Mouse (Mus musculus) erythroid progenitor cell, adult 5-6 weeks (primary cell): ENCODE results near the gene Gm37240. TPM values are rescaled to one million over a fixed set of nuclear protein-coding genes. Genes with fewer than 3 reads are reported as not detected.

Source experiments
- ATAC-seq: replicated peaks from 2 replicates; pipeline ENCODE4 v1.8.0; 2016; ENCODE audit warnings: moderate number of reproducible peaks, mild to moderate bottlenecking, moderate TSS enrichment, inconsistent platforms; ENCODE audit not compliant: poor library complexity, low FRiP score, severe bottlenecking
- total RNA-seq, 2 experiments: library from RNA; stranded (forward) in 1 of 2; stranded (reverse) in 1 of 2; fragments of 150-400 nt in 1 of 2; fragments of 186-747, 209-891 nt in 1 of 2; gene quantifications; 2 replicates each; pipeline versions ENCODE4 v1.2.3 to v1.2.4; 2015 to 2017; ENCODE audit warnings: low replicate concordance in 2 of 2

Gm37240 gene
- total RNA-seq, 2 experiments from 2014 or later = not detected

DNA sequence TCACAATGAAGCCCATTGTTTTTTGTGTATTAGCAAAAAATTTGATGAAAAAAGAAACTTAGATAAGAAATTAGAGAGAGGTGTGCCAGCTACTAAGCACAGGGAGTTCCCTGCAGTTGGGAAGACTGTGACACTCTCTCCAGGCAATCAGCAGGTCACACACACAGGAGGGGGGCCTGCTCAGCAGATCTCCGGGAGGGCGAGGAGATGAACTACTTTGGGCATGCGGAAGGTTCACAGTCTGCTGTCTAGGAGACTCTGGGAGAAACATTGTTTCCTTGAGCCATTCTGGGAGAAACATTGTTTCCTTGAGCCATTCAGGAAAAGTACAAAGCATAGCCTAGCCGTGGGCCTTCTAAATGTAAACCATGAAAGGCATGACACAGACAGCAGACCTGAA lies 1244.4 kb downstream of the Gm37240 start:
- ATAC-seq = no peak

DNA sequence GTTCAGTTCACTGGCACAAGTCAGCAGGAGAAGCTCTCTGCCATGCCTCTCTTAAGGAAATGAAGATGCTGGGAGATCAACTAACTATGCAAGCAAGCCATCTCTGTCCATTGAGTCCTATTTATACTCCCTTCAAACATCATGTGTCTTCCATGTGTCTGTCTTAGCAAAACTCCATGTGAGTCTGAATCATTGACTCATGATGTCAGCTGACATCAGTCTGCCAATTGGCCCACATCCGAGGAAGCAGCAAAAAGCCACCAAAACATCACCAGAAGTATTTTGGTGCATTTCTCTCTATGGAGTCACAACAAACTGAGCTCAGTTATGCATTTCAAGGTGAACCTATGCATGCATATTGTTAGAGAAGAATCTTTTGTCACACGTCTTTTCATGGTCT lies 1245.9 kb downstream of the Gm37240 start:
- no peak for ATAC-seq

DNA sequence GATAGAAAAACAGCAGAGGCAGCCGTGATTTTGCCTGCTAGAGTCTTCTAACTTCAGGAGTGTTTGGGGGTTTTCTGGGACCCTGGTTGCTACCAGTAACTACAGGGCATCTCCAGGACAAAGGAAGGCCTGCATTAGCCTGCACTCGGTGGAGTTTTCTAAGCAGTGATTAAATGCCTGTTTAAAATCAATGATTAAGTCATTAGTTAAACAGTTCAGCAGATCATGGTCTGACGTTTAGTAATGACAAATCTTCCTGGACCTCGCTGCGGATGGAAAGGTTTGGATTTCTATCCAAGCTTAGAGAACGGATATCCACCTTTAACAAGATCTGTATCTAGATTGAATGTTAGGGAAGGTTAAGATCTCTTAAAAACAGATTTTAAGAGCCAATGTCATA lies 1246.8 kb downstream of the Gm37240 start:
- ATAC-seq = no peak

DNA sequence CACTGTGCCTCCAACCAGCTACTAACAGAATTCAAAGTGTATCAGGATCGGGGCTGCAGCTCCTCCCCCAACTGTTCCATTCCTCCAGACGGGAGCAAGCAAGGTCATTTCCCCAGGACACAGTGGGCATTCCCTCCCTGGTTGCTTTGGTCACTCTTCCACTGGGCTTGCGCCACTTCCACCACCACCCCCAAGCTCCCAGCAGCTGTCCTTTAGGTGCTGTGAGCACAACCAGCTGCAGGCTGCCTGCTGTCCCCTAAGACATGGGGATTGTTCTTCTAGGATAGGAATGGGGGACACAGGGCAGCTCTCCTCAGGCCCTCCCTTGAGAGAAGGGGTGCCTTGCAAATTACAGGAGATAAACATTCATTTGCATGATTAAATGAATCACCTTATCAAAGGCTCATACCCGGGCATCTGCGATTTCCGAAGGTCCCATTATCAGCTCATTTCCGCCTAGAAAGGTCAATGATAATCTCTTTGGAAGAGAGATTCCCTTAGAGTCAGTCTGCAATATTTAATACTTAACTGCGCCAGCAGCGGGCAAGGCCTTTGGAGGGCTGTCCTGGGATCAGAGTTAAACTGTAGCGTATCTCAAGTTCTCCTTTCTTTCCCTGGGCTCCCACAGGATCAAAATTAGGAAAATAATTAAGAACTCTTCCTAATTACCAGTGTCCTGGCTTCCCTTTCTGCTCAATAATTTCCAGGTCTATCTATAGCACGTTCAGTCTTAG lies 1247.4 kb downstream of the Gm37240 start:
- ATAC-seq = no peak

DNA sequence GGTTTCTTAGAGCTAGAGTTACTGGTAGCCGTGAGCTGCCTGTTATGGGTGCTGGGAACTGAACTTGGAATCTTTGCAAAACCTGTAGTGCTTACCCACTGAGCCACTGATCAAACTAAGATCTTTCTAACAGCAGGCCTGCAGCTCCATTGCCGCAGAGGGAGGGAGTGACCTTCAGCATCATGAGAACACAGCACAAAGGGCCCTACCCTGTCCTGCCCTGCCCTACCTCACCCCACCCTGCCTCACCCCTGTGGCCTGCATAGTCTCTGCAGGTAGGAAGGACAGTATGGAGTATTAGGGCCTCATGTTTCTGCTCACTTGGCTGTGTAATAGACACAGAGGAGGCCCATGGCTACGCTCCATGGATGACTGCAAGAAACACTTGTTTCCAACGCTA lies 1248.5 kb downstream of the Gm37240 start:
- no peak for ATAC-seq

DNA sequence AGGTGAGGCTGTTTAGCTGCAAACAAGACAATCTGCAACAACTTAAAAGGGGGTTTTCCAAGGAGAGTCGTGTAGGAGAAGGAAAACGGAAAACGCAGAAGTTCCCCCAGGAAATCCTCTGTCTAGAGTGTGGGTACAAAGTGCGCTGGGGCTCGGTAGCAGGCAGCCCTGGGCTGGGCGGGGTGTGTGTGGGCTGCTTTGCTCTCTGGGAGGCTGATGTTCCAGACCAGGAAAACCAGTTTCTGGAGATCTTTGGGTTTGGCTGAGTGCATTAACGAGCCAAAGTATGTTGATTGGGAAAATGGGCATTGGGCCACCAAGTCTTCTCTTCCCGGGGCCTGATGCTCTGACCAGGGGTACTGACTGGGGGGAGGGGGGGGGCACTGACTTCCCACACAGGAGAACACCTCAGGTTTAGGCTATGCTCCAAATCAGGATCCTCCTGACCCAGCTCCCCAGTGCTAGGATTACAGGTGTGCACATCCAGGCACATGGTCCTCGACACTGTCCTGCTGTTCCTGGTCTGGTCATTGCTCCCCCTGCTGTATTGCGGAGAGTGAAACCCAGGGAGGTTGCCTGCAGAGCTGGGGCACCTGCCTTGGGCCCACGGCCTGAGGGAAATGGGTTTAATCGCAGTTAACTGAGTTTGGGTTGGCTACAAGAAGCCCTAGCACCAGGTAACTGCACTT lies 1249.3 kb downstream of the Gm37240 start:
- ATAC-seq = no peak

DNA sequence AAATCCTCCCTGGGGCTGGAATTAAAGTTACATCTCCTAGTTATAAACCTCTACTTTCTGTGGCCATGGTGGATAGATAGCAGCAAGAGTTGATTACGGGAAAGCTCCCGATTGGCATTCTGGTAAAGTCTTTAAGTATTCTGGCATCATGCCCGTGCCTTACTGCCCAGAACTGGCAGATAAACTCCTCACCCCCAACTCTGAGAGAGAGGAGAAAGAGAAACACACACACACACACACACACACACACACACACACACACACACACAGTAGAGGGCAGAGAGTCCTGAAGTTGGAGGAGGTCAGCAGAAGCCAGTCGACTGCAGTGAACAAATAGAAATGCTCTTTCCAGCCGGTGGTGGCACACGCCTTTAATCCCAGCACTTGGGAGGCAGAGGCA lies 1250.2 kb downstream of the Gm37240 start:
- ATAC-seq = no peak

DNA sequence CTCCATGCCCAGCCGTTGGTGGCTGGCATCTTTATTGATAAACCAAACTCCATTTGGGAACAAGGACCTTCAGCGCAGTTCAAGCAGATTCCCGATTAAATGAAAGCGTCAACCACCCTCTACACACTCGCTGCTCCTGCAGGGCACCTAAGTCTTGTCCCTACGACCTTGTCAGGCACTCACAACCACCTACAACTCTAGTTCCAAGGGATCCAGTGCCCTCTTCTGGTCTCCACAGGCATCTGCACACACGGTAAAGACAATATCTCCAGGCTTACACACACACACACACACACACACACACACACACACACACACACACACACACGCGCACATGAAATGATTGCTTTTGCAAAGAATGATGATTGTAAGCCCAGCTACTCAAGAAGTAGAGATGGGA lies 1255.7 kb downstream of the Gm37240 start:
- ATAC-seq = no peak

DNA sequence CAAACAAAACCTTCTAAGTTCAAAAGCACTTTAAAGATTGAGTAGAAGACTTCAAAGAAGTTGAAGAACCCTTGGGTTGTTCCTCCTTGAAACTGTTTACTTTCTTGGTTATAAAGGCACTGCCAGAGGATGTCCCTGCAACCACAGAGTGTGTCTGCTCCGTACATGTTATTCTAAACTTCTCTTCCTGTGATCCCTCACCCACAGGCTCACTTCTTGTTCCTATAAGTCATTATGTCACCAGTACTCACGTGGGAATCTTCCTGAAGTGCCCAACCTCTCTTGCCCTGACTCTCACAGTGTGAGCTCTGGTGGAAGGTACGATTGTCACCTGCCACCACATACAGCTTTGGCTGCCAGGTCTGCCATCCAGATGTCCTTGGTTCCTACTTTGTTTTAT lies 1265.3 kb downstream of the Gm37240 start:
- no peak for ATAC-seq

DNA sequence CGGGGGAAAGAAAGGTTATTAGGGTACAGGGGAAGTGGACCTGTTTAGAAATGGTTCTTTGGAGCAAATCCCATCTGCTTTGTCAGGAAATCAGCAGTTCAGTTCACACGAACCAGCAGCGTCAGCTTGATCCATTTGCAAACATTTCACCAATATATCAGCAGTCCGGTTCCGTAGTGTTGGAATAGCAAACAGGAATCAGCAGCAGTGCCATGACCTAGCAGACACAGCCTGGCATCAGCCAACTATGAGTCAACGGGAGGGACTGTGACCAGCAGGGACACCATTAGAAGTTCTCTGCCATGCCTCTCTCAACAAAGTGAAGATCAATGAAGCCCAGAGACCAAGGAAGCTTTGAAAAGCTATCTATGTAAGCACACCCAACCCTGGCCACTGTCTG lies 1267.6 kb downstream of the Gm37240 start:
- ATAC-seq = no peak

DNA sequence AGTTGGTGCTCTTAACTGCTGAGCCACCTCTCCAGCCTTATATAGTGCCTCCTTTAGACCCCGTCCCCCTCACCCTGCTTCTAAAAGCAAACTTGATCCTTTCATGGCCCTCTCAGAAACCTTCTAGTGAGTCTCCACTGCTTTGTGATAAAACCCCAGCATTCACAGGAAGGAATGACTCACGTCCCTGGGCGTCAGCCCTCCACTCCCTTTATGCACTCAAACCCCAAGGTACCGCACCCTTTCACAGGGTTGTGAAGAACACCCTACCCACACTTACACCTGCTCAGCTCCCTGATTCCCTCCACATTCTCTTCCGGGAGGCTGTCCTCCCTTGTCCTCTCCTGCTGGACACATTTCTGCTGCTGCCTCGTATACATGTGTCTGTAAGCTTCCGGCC lies 1268.3 kb downstream of the Gm37240 start:
- ATAC-seq = no peak

DNA sequence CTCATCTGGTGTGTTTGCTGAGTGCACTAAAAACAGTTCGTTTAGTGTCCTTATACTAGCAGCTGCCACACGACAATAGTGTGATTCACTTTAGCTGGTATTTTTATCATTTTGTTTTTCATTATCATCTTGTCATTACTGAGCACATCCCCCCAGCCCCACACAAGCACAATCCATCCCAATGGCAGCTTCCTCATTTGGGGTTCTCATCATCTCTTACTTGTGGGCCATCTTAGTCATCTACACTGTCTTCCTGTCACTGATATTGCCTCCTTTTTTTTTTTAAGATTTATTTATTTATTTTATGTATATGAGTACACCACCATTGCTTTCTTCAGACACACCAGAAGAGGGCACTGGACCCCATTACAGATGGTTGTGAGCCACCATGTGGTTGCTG lies 1268.7 kb downstream of the Gm37240 start:
- no peak for ATAC-seq

DNA sequence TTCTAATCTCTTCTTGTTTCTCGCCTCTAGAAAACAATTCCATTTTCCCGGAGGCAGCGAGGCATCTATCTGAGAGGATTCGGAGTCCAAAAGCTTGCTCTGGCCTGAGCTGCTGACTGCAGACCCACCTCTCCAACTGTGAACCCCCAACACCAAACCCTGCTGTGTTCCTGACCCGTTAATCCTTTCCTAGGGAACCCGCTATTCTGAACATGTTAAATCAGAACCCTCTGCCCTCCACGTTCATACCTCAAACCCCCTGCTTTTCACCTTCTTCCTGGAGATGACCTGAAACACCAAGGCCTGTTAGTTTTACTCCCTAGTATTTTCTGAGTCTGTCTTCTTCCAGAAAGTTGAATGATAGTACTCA lies 1271.5 kb downstream of the Gm37240 start:
- ATAC-seq = no peak

DNA sequence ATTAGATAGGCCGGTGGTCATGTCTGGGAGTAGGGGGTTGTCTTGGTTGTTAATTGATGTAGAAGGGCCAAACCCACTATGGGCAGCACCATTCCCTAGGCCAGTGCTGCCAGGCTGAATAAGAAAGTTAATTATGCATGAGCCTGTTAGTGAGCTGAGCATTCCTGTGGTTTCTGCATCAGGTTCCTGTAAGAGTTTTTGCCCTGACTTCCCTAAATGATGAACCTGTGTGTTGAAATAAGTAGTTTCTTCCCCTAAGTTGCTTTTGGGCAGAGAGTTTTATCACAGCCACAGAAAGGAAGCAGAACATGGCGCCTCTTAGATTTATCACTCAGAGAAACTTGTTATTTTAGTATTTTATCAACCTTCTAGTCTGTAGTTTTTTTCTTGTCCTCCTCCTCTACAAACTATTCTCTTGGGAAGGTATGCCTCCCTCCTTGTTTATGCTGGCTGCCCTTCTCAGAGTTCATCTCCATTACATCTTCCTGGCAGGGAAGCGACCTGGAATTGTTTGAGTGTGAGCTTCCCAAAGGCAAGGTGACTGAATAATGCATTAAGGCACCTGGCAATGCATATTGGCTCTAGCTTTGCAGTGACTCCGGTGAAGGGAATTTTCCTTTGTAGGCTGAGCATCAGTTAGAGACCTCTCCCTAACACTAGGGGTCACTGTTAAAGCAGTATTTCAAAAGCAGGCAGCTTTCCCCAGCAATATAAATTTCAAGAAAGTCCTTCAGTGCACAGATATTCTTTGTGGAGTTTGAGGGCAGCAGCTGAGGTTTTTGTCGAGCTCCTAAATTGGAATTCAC lies 1272.1 kb downstream of the Gm37240 start:
- no peak for ATAC-seq

DNA sequence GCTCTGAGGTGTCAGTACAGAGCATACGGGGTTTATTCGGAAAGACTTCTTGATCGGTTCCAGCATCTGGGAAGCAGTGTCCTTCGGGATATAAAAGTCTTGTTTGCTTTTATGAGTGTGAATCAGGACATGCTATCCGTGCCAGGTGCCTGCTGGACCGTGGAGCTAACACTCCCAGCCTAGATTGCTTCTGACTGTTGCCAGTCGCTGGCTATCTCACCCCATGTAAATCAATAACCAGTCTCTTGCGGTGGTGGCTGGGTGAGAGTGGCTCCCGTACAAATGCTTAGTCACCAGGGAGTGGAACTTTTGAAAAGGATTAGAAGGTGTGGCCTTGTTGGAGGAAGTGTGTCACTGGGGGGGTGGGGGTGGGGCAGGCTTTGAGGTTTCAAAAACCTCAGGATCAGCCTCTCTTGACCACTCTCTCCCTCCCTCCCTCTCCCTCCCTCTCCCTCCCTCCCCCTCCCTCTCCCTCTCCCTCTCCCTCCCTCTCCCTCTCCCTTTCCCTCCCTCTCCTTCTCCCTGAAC lies 1277.1 kb downstream of the Gm37240 start:
- ATAC-seq = no peak

DNA sequence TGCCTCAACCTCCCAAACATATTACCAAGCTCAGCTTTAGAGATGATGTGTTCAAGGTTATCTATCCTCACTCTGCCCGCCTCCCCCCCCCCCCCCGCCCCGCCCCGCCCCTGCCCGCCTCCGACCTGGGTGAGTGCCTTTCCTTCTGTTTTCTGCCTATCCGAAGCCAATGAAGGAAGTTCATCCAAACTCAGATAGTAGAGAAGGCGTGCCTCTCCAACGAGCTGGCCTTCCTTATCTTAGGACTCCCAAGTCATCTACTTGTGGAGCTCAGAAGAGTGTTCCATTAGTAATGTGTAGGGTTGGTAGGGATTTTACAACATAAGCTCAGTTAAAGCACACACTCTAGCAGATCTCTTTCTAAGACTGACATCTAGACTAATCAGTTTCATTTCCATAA lies 1284.1 kb downstream of the Gm37240 start:
- ATAC-seq = no peak

DNA sequence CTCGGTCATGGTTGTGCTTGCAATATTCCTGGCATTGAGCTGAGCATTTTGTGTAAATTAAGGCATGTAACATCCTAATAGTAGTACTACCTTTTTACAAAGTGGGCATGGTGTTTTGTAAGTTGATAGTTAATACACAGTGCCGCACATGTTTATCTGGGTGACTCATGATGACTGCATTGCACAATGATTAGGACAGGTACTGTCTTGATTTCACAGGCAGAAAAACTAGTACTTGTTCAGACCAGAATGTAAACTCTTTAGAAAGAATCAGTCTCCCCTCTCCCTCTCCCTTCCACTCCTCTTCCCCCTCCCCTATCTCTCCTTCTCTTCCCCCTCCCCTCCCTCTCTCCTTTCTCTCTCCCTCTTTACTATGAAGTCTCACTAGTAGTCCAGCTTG lies 1284.6 kb downstream of the Gm37240 start:
- no peak for ATAC-seq

DNA sequence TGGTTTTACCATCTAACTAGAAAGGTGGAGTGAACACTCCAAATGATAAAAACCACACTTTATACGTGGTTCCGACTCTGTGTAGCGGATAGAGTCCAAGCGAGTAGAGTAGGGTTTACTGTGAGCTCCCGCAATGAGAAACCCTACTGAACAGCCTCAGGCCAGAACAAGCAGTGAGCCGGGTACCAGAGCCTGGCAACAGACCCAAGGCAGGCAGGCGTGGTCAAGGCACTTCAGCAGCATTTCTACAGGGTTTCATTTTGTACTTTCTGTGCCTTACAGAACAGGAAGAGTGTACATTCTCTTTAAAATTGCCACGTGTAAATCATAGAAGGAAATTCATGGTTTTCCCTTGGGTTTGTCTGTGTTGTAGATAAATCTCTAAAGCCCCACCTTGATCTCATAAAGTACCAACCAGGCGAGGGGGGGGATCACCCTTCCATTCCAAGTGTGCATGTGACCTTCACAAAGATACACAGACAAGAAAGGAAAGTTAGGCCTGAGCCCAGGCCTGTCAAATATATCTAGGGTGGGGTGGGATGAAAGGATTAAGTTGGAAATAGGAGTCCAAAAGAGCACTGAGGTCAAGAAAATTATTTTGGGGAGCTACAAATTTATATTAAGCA lies 1285.3 kb downstream of the Gm37240 start:
- no peak for ATAC-seq

DNA sequence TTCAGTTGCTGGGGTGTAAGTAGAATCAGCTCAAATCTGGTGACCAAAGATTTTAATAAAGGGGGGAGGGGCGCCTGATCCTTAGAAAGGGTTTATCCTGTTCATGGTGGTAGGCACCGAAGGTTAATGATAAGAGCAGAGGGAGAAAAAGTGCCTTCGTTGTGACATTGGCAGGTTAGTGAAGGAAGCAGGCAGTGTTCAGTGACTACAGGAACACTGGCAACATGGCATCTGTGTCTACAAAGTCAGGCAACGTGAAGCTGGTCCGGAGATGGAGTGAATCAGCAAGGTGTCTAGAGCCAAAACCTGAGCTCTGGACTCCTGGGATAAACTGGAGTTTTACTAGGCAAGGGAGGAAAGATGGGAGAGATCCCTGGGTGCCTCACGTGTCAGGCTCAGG lies 1288.6 kb downstream of the Gm37240 start:
- no peak for ATAC-seq

DNA sequence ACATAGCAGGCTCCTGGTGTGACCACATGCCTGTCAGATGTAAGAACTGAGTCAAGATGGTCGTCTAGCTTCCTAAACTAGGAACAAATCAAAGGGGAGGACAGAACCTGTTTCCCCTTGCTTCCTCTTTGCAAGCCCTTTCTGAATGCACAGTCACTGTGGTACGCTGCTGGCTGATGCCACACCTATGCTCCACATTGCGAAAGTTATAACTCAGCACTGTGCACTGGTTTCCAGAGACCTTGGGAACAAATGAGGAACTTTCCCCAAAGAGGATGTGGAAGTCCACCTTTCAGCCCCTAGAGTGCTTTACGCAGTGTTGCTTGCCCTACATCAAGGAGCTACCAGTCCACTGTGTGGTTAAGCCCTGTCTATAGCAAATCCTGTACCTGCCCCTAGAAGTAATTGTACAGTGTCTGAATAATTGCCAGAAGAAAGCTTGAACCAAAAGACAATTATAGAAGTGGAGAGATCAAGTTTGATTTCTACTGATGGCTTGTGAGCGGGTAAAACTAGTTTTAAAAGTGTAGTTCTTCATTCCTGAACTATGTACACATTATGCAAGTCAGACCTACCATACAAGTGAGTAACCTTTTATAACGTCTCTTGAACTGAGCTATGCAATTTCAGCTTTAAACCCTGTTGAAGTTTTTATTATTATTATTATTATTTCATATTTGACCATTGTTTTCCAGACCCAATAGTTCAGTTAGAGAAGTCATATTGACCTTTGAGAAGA lies 1289.2 kb downstream of the Gm37240 start:
- no peak for ATAC-seq
